Mouse (Mus musculus): Measurements from ENCODE around the gene Eif4g3.

Eif4g3 gene

GRCm38 (mm10) chr4:138220761-138221160 lies 227.9 kb downstream of the Eif4g3 start:
- no peak for DNase-seq (ENCODE audit: low read depth)

GRCm38 (mm10) chr4:138221406-138221805 lies 228.6 kb downstream of the Eif4g3 start:
- no peak for DNase-seq (ENCODE audit: low read depth)

GRCm38 (mm10) chr4:138222396-138222795 lies 229.6 kb downstream of the Eif4g3 start:
- no peak for DNase-seq (ENCODE audit: low read depth)

- DNase-seq (ENCODE audit: low read depth) = no peak
Measured at GRCm38 (mm10) chr4:138223623-138224022, 230.8 kb downstream of the Eif4g3 start.

GRCm38 (mm10) chr4:138246756-138247665 lies 254.2 kb downstream of the Eif4g3 start:
- no peak for DNase-seq (ENCODE audit: low read depth)

- DNase-seq (ENCODE audit: low read depth) = peak; percentile 65
Measured at GRCm38 (mm10) chr4:138250088-138250960, 257.5 kb downstream of the Eif4g3 start, which contains the start of the genes Sh2d5 and Kif17. Sh2d5 (plus strand) TSS chr4:138250403. Kif17 (plus strand) TSS chr4:138250435.

- no peak for DNase-seq (ENCODE audit: low read depth)
Measured at GRCm38 (mm10) chr4:138251819-138252218, 259.0 kb downstream of the Eif4g3 start.

GRCm38 (mm10) chr4:138252231-138252630 lies 259.4 kb downstream of the Eif4g3 start:
- no peak for DNase-seq (ENCODE audit: low read depth)

GRCm38 (mm10) chr4:138257116-138257687 lies 264.4 kb downstream of the Eif4g3 start:
- no peak for DNase-seq (ENCODE audit: low read depth)

All from c-Kit-positive CD71-positive TER-119-negative erythroid progenitor cells, embryonic 14.5 days (primary cell).